Mouse (Mus musculus) neural tube, embryonic 13.5 days (tissue): ENCODE results near the gene Rundc1. TPM values are rescaled to one million over a fixed set of nuclear protein-coding genes. Genes with fewer than 3 reads are reported as not detected.
"Not testable (repeated sequence)": the region's sequence is repeated elsewhere in the genome, so short reads cannot be mapped to it uniquely, and the experiment has no call there.

Experiments
- ATAC-seq: fragments of 200-750 bp; cut with Nextera tagmentation; 2 replicates; pipeline ENCODE4 v1.8.0; 2017; ENCODE audit warnings: low read depth, mild to moderate bottlenecking, moderate TSS enrichment, moderate library complexity
- H3K27ac ChIP-seq: fragments of 300-500 bp; sonication (generic); replicated peaks from 2 replicates; pipeline ENCODE4 v1.5.1; 2015; ENCODE audit warnings: moderate library complexity, mild to moderate bottlenecking, inconsistent platforms
- H3K27me3 ChIP-seq: fragments of 300-500 bp; sonication (generic); 2 replicates; pipeline ENCODE4 v1.6.1; 2015; ENCODE audit warnings: mild to moderate bottlenecking, inconsistent platforms
- H3K36me3 ChIP-seq: fragments of 300-500 bp; sonication (generic); 2 replicates; pipeline ENCODE4 v1.6.1; 2015; ENCODE audit warnings: mild to moderate bottlenecking, inconsistent platforms
- H3K4me1 ChIP-seq: fragments of 300-500 bp; sonication (generic); replicated peaks from 2 replicates; pipeline ENCODE4 v1.6.1; 2015; ENCODE audit warnings: inconsistent platforms
- H3K4me2 ChIP-seq: fragments of 300-500 bp; sonication (generic); 2 replicates; pipeline ENCODE4 v1.6.1; 2015; ENCODE audit warnings: inconsistent platforms, mild to moderate bottlenecking, moderate library complexity
- H3K4me3 ChIP-seq: fragments of 300-500 bp; sonication (generic); 2 replicates; pipeline ENCODE4 v1.5.1; 2015; ENCODE audit warnings: mild to moderate bottlenecking, inconsistent platforms
- H3K9ac ChIP-seq: fragments of 300-500 bp; sonication (generic); 2 replicates; pipeline ENCODE4 v1.6.1; 2015; ENCODE audit warnings: moderate library complexity, mild to moderate bottlenecking, inconsistent platforms
- H3K9me3 ChIP-seq: fragments of 300-500 bp; sonication (generic); 2 replicates; pipeline ENCODE4 v1.6.1; 2016; ENCODE audit warnings: inconsistent platforms
- WGBS: fragments of 180-500 bp; shearing (Covaris S2); methylation state at CpG from one replicate; pipeline ENCODE4 v1.1.7; 2015; 5-methylcytosine and 5-hydroxymethylcytosine counted together
- polyA plus RNA-seq: library from polyadenylated mRNA; unstranded; fragments of >200 nt; fragmentation: Nextera tagmentation; extraction: Ambion mirVana; gene quantifications from 2 replicates; pipeline ENCODE4 v1.2.1, GENCODE M21; 2015

Gene Rundc1
- 25.5 and 28.5 TPM in 2 replicates for polyA plus RNA-seq

- Histone ChIP-seq H3K36me3 (peaks cover 14% of the 10 kb centered on the region), H3K9ac (peak within 1 kb of the TSS; percentile 89), H3K4me3 (peak within 1 kb of the TSS; percentile 90), H3K4me1 (peaks cover 34% of the 10 kb centered on the region), H3K27me3 (no peaks in the 10 kb centered on the region), H3K27ac (peak within 1 kb of the TSS; percentile 90), H3K4me2 (peak within 1 kb of the TSS; percentile 73), H3K9me3 (no peaks in the 10 kb centered on the region)
- WGBS, result under 1% methylated on average over 81 of the region's 81 CpGs
- ATAC-seq, result peak; percentile 95
Measured at GRCm38 (mm10) chr11:101424925-101425813, at the start of gene Rundc1, which contains the start of gene Ptges3l. Rundc1 (plus strand) TSS chr11:101425085. Ptges3l (minus strand) TSS chr11:101425333.

GRCm38 (mm10) chr11:101378196-101378595 is 46.7 kb upstream of the Rundc1 start:
- H3K9ac ChIP-seq, ATAC-seq, H3K4me3 ChIP-seq, H3K4me2 ChIP-seq, H3K27me3 ChIP-seq, H3K4me1 ChIP-seq, H3K36me3 ChIP-seq, H3K9me3 ChIP-seq, H3K27ac ChIP-seq: not testable (repeated sequence)
- WGBS, result 93% methylated on average over 8 of the region's 8 CpGs

- Histone ChIP-seq H3K4me2 (no peak overlapping the region), H3K27me3 (no peaks in the 10 kb centered on the region), H3K9ac (no peak overlapping the region), H3K27ac (no peak overlapping the region), H3K4me1 (no peaks in the 10 kb centered on the region), H3K4me3 (no peak overlapping the region), H3K36me3 (no peaks in the 10 kb centered on the region), H3K9me3 (no peaks in the 10 kb centered on the region)
- WGBS, result 83% methylated on average over 6 of the region's 6 CpGs
- no peak for ATAC-seq
Measured at GRCm38 (mm10) chr11:101378926-101379325, 46.0 kb upstream of the Rundc1 start.

DNA sequence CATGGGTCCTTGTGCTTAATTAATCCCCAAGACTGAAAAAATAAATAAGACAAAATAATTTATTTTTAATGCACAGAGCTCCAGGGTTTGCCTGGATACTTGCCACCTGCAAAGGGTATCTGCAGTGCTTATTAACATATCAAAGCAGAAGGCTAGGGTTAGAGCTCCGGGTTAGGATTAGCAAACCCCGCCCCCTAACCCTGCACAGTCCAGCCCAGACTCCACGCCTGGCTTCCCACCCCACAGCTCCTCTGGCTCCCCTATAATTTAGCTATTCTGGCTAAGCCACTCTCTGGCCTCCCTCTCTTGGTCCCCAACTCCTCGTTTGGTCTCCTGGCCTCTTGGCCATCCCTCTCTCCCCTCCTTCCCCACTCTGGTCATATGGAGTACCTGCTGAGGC is 43.1 kb upstream of the Rundc1 start:
- WGBS, result 12% methylated on average over 4 of the region's 4 CpGs
- Histone ChIP-seq H3K27me3 (no peaks in the 10 kb centered on the region), H3K4me2 (no peak overlapping the region), H3K4me1 (no peaks in the 10 kb centered on the region), H3K9me3 (no peaks in the 10 kb centered on the region), H3K36me3 (no peaks in the 10 kb centered on the region), H3K4me3 (no peak overlapping the region), H3K9ac (no peak overlapping the region), H3K27ac (no peak overlapping the region)
- no peak for ATAC-seq

GRCm38 (mm10) chr11:101395110-101395509 is 29.8 kb upstream of the Rundc1 start:
- Histone ChIP-seq H3K27me3 (no peaks in the 10 kb centered on the region), H3K9me3 (no peaks in the 10 kb centered on the region), H3K4me3 (no peak overlapping the region), H3K4me2 (no peak overlapping the region), H3K36me3 (no peaks in the 10 kb centered on the region), H3K9ac (no peak overlapping the region), H3K27ac (no peak overlapping the region), H3K4me1 (no peaks in the 10 kb centered on the region)
- 8% methylated on average over 8 of the region's 8 CpGs for WGBS
- peak; percentile 56; the same call in 1 of the 2 replicates for ATAC-seq

GRCm38 (mm10) chr11:101415306-101415705 is 9.6 kb upstream of the Rundc1 start:
- 84% methylated on average over 2 of the region's 2 CpGs for WGBS

DNA sequence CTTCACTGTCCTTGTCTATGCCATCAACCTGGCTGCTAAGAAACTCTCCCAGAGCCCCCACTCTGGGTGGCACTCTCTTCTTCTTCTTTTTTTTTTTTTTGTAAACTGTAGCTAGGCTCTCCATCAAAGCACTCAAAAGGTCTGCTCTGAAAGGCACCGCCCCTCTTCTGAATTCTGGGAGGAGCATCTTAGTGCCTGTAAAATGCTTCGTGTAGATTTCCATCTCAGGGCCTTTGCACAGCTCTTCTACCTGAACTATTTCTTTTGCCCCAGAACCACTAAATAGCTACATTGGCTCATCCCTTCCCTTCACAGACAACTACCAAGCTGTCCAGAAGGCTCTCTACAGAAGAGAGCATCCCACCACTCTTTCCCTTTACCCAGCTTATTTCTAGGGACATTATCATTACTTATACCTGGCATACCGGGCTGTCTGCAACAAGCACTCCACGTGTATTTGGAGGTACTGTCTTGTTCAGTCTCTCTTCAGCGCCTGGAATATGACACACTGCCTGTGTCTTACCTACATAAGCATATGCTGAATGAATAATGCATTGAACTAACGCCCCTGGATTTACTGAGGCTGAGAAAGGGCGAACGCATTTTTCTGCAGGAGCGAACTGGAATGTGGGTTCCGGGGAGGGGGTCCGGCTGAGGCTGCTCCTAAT is 8.3 kb upstream of the Rundc1 start:
- no peaks in the 10 kb centered on the region for H3K9me3 ChIP-seq
- no peak for ATAC-seq
- H3K36me3 ChIP-seq, result peaks cover 22% of the 10 kb centered on the region
- peak overlapping the region; percentile 89 for H3K9ac ChIP-seq
- peak overlapping the region; percentile 88 for H3K4me2 ChIP-seq
- H3K27me3 ChIP-seq, result no peaks in the 10 kb centered on the region
- peak overlapping the region; percentile 87 for H3K27ac ChIP-seq
- peak overlapping the region; percentile 83 for H3K4me3 ChIP-seq
- peaks cover 8% of the 10 kb centered on the region for H3K4me1 ChIP-seq
- WGBS, result 3% methylated on average over 11 of the region's 11 CpGs

More at GRCm38 (mm10) chr11:101415306-101415705, 9.6 kb upstream of the Rundc1 start:
- Histone ChIP-seq H3K4me1 (peaks cover 8% of the 10 kb centered on the region), H3K27ac (no peak overlapping the region), H3K4me3 (no peak overlapping the region), H3K36me3 (peaks cover 35% of the 10 kb centered on the region), H3K4me2 (no peak overlapping the region), H3K9ac (no peak overlapping the region), H3K27me3 (no peaks in the 10 kb centered on the region), H3K9me3 (no peaks in the 10 kb centered on the region)
- ATAC-seq, result no peak

DNA sequence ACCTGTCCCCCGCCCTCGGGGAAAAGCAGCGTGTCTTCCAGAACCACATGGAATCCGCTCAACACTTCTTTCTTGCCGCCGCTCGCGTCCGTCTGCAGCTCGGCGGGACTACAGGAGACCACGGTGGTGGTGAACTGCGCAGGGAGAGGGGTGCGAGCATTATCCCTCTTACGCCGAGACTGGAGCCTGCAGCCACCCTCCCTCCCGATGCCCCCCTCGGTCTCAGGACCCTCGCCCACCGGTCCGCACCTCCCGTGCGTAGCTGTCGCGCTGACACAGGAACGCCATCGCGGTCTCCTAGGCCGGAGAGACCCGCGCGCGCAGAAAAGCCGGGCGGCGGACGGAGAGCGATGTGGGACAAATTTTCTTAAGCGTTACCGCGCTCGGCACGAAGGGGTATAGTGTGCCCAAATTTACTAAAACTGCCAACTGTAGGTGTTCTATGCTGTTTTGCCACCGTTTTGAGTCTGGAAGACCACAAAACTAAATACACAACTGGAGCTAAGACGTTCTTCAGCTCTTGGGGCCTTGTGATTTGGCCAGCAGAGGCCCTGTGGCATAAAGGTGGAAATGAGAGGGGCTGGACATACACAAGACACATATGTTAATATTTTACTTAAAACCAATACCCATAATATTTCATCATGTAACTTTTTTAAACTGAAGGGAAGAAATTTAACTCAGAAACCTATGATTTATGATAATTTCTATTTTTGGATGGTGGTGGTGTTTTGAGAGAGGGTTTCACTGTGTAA is 7.6 kb upstream of the Rundc1 start, which contains the start of gene Aarsd1:
Gene Aarsd1 (minus strand): TSS at position 515 of the 755 bp plus-strand sequence.
- Histone ChIP-seq H3K9me3 (no peaks in the 10 kb centered on the region), H3K4me1 (peaks cover 8% of the 10 kb centered on the region)

DNA sequence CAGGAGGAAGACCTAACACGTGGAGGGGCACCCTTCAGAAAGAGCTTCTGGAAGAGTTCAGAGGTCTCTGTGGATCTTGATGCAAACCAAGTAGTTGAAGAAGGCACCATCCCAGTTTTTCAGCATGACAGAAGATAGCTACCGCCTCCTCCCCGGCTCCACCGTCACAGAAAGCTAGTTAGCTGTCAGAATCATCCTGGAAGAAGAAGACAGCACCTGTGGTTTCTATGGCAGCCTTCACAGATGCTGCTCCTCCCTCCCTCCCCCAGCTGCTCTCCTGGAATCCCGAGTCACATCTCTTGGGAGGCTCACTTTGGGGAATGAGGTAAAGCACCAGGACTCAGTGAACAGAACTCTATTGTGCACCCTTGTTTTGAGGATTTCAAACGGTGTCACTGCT is 5.9 kb upstream of the Rundc1 start:
- 64% methylated on average over 6 of the region's 6 CpGs for WGBS
- H3K4me1 ChIP-seq, result peaks cover 10% of the 10 kb centered on the region
- H3K9me3 ChIP-seq, result no peaks in the 10 kb centered on the region
- no peaks in the 10 kb centered on the region for H3K27me3 ChIP-seq
- peaks cover under 1% of the 10 kb centered on the region; the same call in 1 of the 2 replicates for H3K36me3 ChIP-seq
- no peak overlapping the region for H3K27ac ChIP-seq
- ATAC-seq, result no peak
- no peak overlapping the region for H3K9ac ChIP-seq
- H3K4me2 ChIP-seq, result no peak overlapping the region
- H3K4me3 ChIP-seq, result no peak overlapping the region

More for the DNA sequence above, 7.6 kb upstream of the Rundc1 start, which contains the start of gene Aarsd1:
- Histone ChIP-seq H3K4me3 (peak within 1 kb of the TSS; percentile 83), H3K9ac (peak within 1 kb of the TSS; percentile 89), H3K4me2 (peak within 1 kb of the TSS; percentile 88), H3K36me3 (peaks cover 15% of the 10 kb centered on the region; the same call in 1 of the 2 replicates), H3K27ac (peak within 1 kb of the TSS; percentile 87), H3K27me3 (no peaks in the 10 kb centered on the region)
- under 1% methylated on average over 45 of the region's 45 CpGs for WGBS
- ATAC-seq, result peak; percentile 82

DNA sequence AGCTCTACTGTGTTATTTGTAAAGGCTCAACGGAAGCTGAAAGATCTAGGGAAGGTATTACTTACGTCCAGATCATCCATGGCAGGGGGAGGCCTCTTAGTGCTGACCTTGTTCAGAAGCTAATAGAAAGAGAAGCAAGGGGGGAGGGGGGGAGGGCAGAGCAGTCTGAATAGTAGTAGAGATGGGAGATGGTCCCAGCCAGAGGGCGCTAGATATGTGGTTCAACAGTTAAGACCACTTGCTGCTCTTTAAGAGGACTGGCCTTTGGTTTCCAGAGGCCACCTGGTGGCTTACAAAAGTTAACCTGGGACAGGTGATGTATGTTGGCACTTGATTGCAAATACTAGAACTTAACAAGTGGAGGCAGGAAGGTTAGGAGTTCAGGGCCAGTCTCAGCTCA is 5.3 kb upstream of the Rundc1 start:
- no peak overlapping the region for H3K27ac ChIP-seq
- no peaks in the 10 kb centered on the region for H3K27me3 ChIP-seq
- ATAC-seq, result no peak
- WGBS, result 24% methylated on average over 3 of the region's 3 CpGs
- H3K4me3 ChIP-seq, result no peak overlapping the region
- H3K4me2 ChIP-seq, result no peak overlapping the region
- H3K9me3 ChIP-seq, result no peaks in the 10 kb centered on the region
- no peaks in the 10 kb centered on the region for H3K36me3 ChIP-seq
- no peak overlapping the region for H3K9ac ChIP-seq
- peaks cover 17% of the 10 kb centered on the region for H3K4me1 ChIP-seq

DNA sequence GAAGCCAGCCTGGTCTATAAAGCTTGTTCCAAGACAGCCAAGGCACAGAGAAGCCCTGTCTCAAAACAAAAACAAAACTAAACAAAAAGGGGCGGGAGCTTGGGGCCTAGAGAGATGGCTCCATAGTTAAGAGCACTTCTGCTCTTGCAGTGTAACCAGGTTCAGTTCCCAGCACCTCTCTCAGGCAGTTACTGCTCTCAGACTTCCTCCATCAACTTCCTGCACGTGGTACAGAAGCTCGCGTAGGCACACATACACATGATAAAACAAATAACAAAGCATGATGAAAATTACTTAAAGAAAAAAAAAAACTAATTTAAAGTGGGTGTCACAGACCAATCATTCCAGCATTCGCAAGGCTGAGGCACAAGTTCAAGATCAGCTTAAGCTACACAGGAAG is 4.7 kb upstream of the Rundc1 start:
- H3K27me3 ChIP-seq, result no peaks in the 10 kb centered on the region

More for the DNA sequence above, 4.7 kb upstream of the Rundc1 start:
- H3K4me2 ChIP-seq, result no peak overlapping the region
- H3K9ac ChIP-seq, result no peak overlapping the region
- peaks cover 17% of the 10 kb centered on the region for H3K4me1 ChIP-seq
- H3K4me3 ChIP-seq, result no peak overlapping the region
- WGBS, result 90% methylated on average over 5 of the region's 5 CpGs
- no peaks in the 10 kb centered on the region for H3K9me3 ChIP-seq
- ATAC-seq, result no peak
- no peak overlapping the region for H3K27ac ChIP-seq
- no peaks in the 10 kb centered on the region for H3K36me3 ChIP-seq
